Mouse (Mus musculus): ENCODE data around the gene Ric1.

DNA sequence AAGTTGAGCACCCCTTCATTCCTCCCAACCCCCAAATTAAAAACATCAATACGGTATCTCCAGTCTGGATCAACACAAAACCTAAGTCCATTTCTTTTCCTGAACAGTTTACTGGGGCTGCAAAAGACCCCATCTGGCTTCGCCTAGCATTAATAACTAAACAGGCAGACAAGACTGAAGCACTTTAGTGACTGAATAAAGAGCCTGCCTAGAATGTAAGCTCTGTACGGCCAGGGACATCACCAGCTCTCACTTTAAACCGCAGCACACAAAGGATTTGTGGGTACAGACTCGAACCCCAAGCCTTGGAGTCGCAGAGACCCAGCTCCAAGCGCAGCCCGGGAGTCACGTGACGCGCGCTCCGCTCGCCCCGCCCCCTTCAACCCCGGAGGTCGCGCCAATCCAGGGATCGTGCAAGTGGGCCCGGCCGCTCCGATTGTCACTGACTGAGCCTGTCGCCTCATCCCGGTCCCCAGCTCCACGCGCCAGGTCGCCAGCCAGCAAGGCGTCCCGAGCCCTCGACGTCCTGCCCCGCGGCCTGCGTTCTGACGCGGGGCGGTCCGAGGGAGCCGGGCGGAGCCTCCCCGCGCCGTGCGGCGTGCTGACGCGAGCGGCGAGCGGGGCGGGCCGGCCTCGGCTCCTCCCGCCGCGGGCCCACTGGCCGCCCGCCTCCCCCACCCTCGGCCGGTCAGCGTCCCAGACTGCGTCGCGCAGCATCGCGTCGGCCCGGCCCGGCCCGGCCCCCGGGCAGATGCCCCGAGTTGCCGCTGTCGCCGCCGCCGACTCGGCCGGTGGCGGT lies at the start of gene Ric1:
- TF ChIP-seq CTCF (IDR thresholded peaks at IDR 0.05; ENCODE audit: borderline replicate concordance, insufficient read depth, low read depth, low read length) (no peak), POLR2A (IDR thresholded peaks at IDR 0.05; ENCODE audit: borderline replicate concordance, insufficient read depth, low read length) (peak; percentile 93)

Data from cerebellum, adult 2 months (tissue).